Mouse (Mus musculus) ZHBTc4 (cell line): Measurements from ENCODE around the gene Cd96.
A peak's percentile ranks its signal among the peaks of the same experiment; 100 is the strongest.
"Not testable (repeated sequence)": the region's sequence is repeated elsewhere in the genome, so short reads cannot be mapped to it uniquely, and the experiment has no call there.

Source experiments
- DNase-seq: peaks from one replicate; pipeline ENCODE4 v3.0.0-alpha.2; 2011; ENCODE audit warnings: low read depth, low spot score

The Cd96 gene

GRCm38 (mm10) chr16:46120020-46120419 is at the start of gene Cd96:
Cd96 (minus strand) TSS chr16:46120251.
- DNase-seq = no peak

GRCm38 (mm10) chr16:46166971-46167370 is 46.9 kb upstream of the Cd96 start:
- no peak for DNase-seq

GRCm38 (mm10) chr16:46165305-46165704 is 45.3 kb upstream of the Cd96 start:
- no peak for DNase-seq

- not testable (repeated sequence) for DNase-seq
Observed at GRCm38 (mm10) chr16:46154832-46155231, 34.8 kb upstream of the Cd96 start, which contains the start of gene Gm4737. Gm4737 (minus strand) TSS chr16:46155077.

GRCm38 (mm10) chr16:46151141-46151540 is 31.1 kb upstream of the Cd96 start:
- peak; percentile 17 for DNase-seq

GRCm38 (mm10) chr16:46148661-46149341 is 28.8 kb upstream of the Cd96 start:
- DNase-seq = no peak

GRCm38 (mm10) chr16:46146962-46147361 is 26.9 kb upstream of the Cd96 start:
- DNase-seq = no peak

GRCm38 (mm10) chr16:46122238-46122637 is 2.2 kb upstream of the Cd96 start:
- DNase-seq = peak; percentile 59

GRCm38 (mm10) chr16:46121420-46121819 is 1.4 kb upstream of the Cd96 start:
- DNase-seq = no peak

GRCm38 (mm10) chr16:46120607-46121006 is 556 bp upstream of the Cd96 start:
- no peak for DNase-seq

GRCm38 (mm10) chr16:46117645-46118044 is 2.4 kb downstream of the Cd96 start:
- no peak for DNase-seq

- DNase-seq = no peak
Observed at GRCm38 (mm10) chr16:46114727-46115126, 5.3 kb downstream of the Cd96 start.

- DNase-seq = no peak
Observed at GRCm38 (mm10) chr16:46109536-46109935, 10.5 kb downstream of the Cd96 start.

- no peak for DNase-seq
Observed at GRCm38 (mm10) chr16:46107431-46107830, 12.6 kb downstream of the Cd96 start.

GRCm38 (mm10) chr16:46104491-46104890 is 15.6 kb downstream of the Cd96 start:
- DNase-seq = no peak

- peak; percentile 89 for DNase-seq
Observed at GRCm38 (mm10) chr16:46101748-46102147, 18.3 kb downstream of the Cd96 start.

- DNase-seq = no peak
Observed at GRCm38 (mm10) chr16:46100286-46100685, 19.8 kb downstream of the Cd96 start.

- DNase-seq = no peak
Observed at GRCm38 (mm10) chr16:46097421-46097820, 22.6 kb downstream of the Cd96 start.

- no peak for DNase-seq
Observed at GRCm38 (mm10) chr16:46094478-46094877, 25.6 kb downstream of the Cd96 start.

- DNase-seq = no peak
Observed at GRCm38 (mm10) chr16:46092935-46093334, 27.1 kb downstream of the Cd96 start.

GRCm38 (mm10) chr16:46086874-46087473 is 33.1 kb downstream of the Cd96 start:
- DNase-seq = no peak

GRCm38 (mm10) chr16:46068000-46068399 is 52.1 kb downstream of the Cd96 start:
- no peak for DNase-seq

- DNase-seq = no peak
Observed at GRCm38 (mm10) chr16:46063278-46063677, 56.8 kb downstream of the Cd96 start.
